Mouse (Mus musculus) testis, adult 10 weeks (tissue): ENCODE results near the gene Hnrnpu. TPM values are rescaled to one million over a fixed set of nuclear protein-coding genes. Genes with fewer than 3 reads are reported as not detected.

Source experiments
- polyA plus RNA-seq: library from polyadenylated mRNA; stranded (reverse); fragments of 350-450 nt; fragmentation: Illumina TruSeq; extraction: RNeasy Lipid Tissue Mini Kit (QIAGEN cat#74804); gene quantifications from one replicate; pipeline ENCODE4 v1.2.3, GENCODE M21; 2014; ENCODE audit warnings: low read depth, low replicate concordance

Gene Hnrnpu
- 989 TPM for polyA plus RNA-seq

DNA sequence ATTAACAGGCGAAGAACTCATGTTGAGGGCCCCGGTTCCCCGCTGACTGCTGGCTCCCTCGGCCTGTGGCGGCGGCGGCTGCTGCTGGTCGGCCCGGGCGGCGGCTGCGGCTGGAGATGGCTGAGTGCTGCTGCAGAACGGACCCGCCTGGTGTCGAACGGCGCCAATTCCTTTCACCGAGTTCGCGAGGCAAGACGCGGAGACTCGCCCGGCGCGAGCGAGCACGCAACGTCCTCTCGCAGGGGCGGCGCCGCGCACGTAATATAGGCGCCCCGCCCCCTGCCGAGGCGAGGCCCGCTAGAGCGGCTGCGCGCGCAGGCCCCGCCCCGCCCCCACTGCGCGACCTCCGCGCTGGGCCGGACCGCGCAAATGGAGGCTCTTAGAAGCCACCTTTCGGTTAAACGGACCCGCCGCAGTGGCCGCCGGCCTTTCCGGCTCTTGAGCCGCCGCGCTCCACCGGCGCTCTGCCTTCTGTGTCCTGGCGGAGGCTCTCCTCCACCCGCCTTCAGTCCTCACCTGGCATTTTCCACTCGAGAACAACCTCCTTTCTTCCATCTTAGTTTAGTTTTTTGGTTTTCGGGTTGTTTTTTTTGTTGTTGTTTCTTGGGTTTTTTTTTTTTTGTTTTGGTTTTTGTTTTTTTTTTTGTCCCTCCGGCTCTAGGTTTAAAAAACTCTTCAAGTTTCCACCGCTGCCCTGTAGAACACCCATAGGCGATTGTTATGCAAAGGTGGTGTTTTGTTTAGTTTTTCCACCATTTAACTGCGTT is at the start of gene Hnrnpu:
Gene Hnrnpu, minus strand, starts transcription at position 247 of the 767 bp plus-strand sequence.

GRCm38 (mm10) chr1:178318389-178319184 is 19.0 kb downstream of the Hnrnpu start, which contains the start of gene Cox20:
Gene Cox20 (plus strand): TSS chr1:178319130.

Other genes starting within 250 kb of the Hnrnpu start
- gene Desi2, start 150.4 kb downstream of the Hnrnpu start, polyA plus RNA-seq: 41.9 TPM
- 162 TPM for gene Cox20, start 18.7 kb downstream of the Hnrnpu start, polyA plus RNA-seq
- gene Efcab2, start 68.3 kb upstream of the Hnrnpu start, polyA plus RNA-seq: 244 TPM
- 0.11 TPM for gene Kif26b, start 191.3 kb upstream of the Hnrnpu start, polyA plus RNA-seq